Mouse (Mus musculus) embryonic facial prominence, embryonic 10.5 days (tissue): ENCODE measurements at regions not wholly inside any gene's neighbourhood (a gene's known extent, or its start where the extent isn't known, plus 50 kb on each side); places are given as distances from the start of the nearest gene placed in this dataset.
"Not testable (repeated sequence)": the region's sequence is repeated elsewhere in the genome, so short reads cannot be mapped to it uniquely, and the experiment has no call there.

Experiments
- DNase-seq: peaks from one replicate; pipeline ENCODE4 v3.0.0-alpha.2; 2017; ENCODE audit warnings: low spot score
- H3K27ac ChIP-seq: fragments of 300-500 bp; sonication (generic); replicated peaks from 2 replicates; pipeline ENCODE4 v1.5.1; 2016; ENCODE audit warnings: mild to moderate bottlenecking
- H3K27me3 ChIP-seq: fragments of 300-500 bp; sonication (generic); replicated peaks from 2 replicates; pipeline ENCODE4 v1.6.1; 2016; ENCODE audit warnings: low read depth, mild to moderate bottlenecking; ENCODE audit not compliant: poor library complexity, severe bottlenecking
- H3K36me3 ChIP-seq: fragments of 300-500 bp; sonication (generic); replicated peaks from 2 replicates; pipeline ENCODE4 v1.6.1; 2016; ENCODE audit warnings: mild to moderate bottlenecking, moderate library complexity
- H3K4me1 ChIP-seq: fragments of 300-500 bp; sonication (generic); 2 replicates; pipeline ENCODE4 v1.6.1; 2016
- H3K4me3 ChIP-seq: fragments of 300-500 bp; sonication (generic); 2 replicates; pipeline ENCODE4 v1.5.1; 2016; ENCODE audit warnings: mild to moderate bottlenecking, moderate library complexity
- H3K9me3 ChIP-seq: fragments of 300-500 bp; sonication (generic); 2 replicates; pipeline ENCODE4 v1.6.1; 2016; ENCODE audit warnings: mild to moderate bottlenecking
- WGBS: fragments of 180-500 bp; shearing (Covaris S2); methylation state at CpG from one replicate; pipeline ENCODE4 v1.1.7; 2016; 5-methylcytosine and 5-hydroxymethylcytosine counted together

DNA sequence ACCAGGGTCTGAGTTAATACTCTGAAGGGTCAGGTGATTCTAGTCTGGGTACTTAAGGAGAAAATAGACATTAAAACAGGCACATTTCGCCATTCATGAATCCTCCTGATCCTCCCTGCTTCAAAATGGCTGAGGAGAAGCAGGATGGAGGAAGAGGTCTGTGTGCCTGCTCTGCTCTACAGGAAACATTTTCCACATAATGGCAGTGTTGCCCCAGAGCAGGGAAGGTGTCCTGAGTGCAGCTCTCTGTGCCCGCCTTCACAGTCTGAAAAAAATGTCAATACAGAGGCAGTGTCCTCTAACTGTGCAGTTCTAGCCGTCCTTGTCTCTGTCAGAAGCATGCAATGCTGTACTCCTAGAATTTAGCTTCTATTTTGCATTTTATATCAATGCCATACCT lies 169.3 kb upstream of the Olfr1324 start:
- Histone ChIP-seq H3K36me3 (peaks cover 64% of the 10 kb centered on the region), H3K27ac (0 out of 2 replicates have a peak overlapping the region, but pooled peaks have one; percentile 59), H3K4me3 (peak overlapping the region; percentile 35)
- not testable (repeated sequence) for DNase-seq, H3K9me3 ChIP-seq, H3K4me1 ChIP-seq, H3K27me3 ChIP-seq
- 75% methylated on average over 3 of the region's 3 CpGs for WGBS

- H3K9me3 ChIP-seq, result no peaks in the 10 kb centered on the region
- peak; percentile 58 for DNase-seq
- peak overlapping the region; percentile 35 for H3K4me3 ChIP-seq
- 72% methylated on average over 6 of the region's 6 CpGs for WGBS
- H3K4me1 ChIP-seq, result no peaks in the 10 kb centered on the region
- peaks cover 63% of the 10 kb centered on the region for H3K36me3 ChIP-seq
- H3K27me3 ChIP-seq, result no peaks in the 10 kb centered on the region
- 0 out of 2 replicates have a peak overlapping the region, but pooled peaks have one; percentile 59 for H3K27ac ChIP-seq
Measured at GRCm38 (mm10) chrX:50597105-50597504, 168.8 kb upstream of the Olfr1324 start.

DNA sequence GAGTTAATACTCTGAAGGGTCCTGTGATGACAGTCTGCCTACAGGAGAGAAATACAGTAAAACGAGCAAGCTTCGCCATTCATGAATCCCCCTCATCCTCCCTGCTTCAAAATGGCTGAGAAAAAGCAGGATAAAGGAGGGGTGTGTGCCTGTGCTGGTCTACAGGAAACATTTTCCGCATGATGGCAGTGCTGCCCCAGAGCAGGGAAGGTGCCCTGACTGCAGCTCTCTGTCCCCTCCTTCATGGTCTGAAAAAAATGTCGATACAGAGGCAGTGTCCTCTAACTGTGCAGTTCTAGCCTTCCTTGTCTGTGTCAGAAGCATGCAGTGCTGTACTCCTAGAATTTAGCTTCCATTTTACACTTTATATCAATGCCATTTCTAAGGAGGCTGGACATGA lies 166.7 kb upstream of the Olfr1324 start:
- peaks cover 66% of the 10 kb centered on the region for H3K36me3 ChIP-seq
- not testable (repeated sequence) for DNase-seq, H3K9me3 ChIP-seq, H3K27ac ChIP-seq, H3K27me3 ChIP-seq, H3K4me3 ChIP-seq, H3K4me1 ChIP-seq
- 82% methylated on average over 4 of the region's 4 CpGs for WGBS

- 72% methylated on average over 4 of the region's 4 CpGs for WGBS
- H3K27me3 ChIP-seq, result no peaks in the 10 kb centered on the region
- H3K36me3 ChIP-seq, result peaks cover 50% of the 10 kb centered on the region
- no peak overlapping the region for H3K4me3 ChIP-seq
- H3K4me1 ChIP-seq, result no peaks in the 10 kb centered on the region
- H3K9me3 ChIP-seq, result no peaks in the 10 kb centered on the region
- no peak overlapping the region for H3K27ac ChIP-seq
- DNase-seq, result peak; percentile 26
Measured at GRCm38 (mm10) chrX:50591477-50591876, 163.2 kb upstream of the Olfr1324 start.

DNA sequence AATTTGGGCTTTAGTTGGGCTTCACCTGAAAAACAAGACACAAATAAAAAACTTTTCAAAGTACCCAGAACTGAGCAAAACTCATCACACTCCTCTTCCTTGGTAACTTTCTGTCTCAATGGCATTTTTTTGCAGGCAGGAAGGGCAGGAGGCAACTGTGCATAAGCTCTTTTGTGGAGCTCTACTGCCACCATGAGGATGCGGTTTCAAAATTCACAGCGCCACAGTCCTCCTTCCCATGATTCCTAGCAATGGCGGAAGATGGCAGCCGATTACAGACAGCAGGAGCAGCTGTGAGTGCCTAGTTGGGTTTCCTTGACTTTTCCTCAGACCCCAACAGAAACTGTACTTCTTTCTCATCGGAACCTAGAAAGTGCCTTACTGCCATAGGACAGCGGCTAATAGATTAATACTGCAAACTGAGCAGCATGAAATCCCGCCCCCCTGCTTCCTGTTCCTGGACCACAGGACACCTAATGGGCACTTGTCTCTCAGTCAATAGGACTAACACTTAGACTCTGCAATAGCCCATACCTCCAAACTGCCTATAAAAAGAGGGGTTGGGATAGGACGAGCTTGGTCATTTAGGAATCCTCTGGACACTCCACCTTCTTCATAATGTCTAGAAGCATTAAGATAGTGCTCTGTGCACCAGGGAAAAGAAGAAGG lies 162.5 kb upstream of the Olfr1324 start:
- peaks cover 47% of the 10 kb centered on the region for H3K36me3 ChIP-seq
- no peaks in the 10 kb centered on the region for H3K9me3 ChIP-seq
- no peaks in the 10 kb centered on the region for H3K27me3 ChIP-seq
- peak; percentile 57 for DNase-seq
- 69% methylated on average over 8 of the region's 8 CpGs for WGBS
- no peak overlapping the region for H3K27ac ChIP-seq
- H3K4me1 ChIP-seq, result no peaks in the 10 kb centered on the region
- H3K4me3 ChIP-seq, result peak overlapping the region; percentile 32

- DNase-seq, result no peak
- H3K4me3 ChIP-seq, result no peak overlapping the region
- 88% methylated on average over 6 of the region's 6 CpGs for WGBS
- H3K36me3 ChIP-seq, result peaks cover 45% of the 10 kb centered on the region
- H3K27ac ChIP-seq, result no peak overlapping the region
- H3K27me3 ChIP-seq, result no peaks in the 10 kb centered on the region
- H3K4me1 ChIP-seq, result no peaks in the 10 kb centered on the region
- H3K9me3 ChIP-seq, result no peaks in the 10 kb centered on the region
Measured at GRCm38 (mm10) chrX:50588892-50589291, 160.6 kb upstream of the Olfr1324 start.

DNA sequence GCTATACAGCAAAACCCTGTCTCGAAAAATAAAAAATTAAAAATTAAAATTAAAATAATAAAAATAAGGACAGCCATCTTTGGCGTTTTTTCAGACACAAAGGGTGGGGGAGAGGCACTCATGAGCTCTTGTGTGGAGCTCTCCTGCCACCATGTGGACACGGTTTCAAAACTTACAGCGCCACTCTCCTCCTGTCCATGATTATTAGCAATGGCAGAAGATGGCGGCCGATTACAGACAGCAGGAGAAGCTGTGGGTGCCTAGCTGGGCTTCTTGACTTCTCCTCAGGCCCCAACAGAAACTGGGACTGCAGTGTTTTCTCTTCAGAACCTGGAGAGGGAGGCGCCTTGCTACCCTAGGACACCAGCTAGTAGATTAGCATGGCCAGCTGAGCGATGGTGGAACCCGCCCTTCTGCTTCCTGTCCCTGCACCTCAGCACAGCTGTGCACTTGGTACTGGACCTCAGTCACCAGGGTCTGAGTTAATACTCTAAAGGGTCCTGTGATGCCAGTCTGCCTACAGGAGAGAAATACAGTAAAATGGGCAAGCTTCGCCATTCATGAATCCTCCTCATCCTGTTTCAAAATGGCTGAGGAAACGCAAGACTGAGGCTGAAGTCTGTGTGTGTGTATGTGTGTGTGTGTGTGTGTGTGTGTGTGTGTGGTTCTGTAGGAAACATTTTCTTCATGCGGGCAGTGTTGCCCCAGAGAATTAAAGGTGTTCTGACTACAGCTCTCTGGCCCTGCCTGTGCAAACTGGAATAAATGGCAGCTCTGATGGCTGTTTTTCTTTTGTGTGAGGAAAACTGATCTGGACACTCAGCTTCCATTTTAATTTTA lies 155.7 kb upstream of the Olfr1324 start:
- no peaks in the 10 kb centered on the region for H3K9me3 ChIP-seq

GRCm38 (mm10) chrX:50580200-50580599 lies 151.9 kb upstream of the Olfr1324 start:
- Histone ChIP-seq H3K27ac (no peak overlapping the region; the same call in 1 of the 2 replicates), H3K4me3 (peak overlapping the region; percentile 28; the same call in 1 of the 2 replicates), H3K4me1 (no peaks in the 10 kb centered on the region), H3K36me3 (peaks cover 48% of the 10 kb centered on the region), H3K27me3 (no peaks in the 10 kb centered on the region), H3K9me3 (no peaks in the 10 kb centered on the region)
- 65% methylated on average over 7 of the region's 7 CpGs for WGBS
- DNase-seq, result peak; percentile 33

More for the DNA sequence above, 155.7 kb upstream of the Olfr1324 start:
- DNase-seq, result peak; percentile 38
- Histone ChIP-seq H3K36me3 (peaks cover 45% of the 10 kb centered on the region), H3K4me1 (no peaks in the 10 kb centered on the region), H3K4me3 (no peak overlapping the region), H3K27me3 (no peaks in the 10 kb centered on the region), H3K27ac (peak overlapping the region; percentile 48; the same call in 1 of the 2 replicates)
- 75% methylated on average over 12 of the region's 12 CpGs for WGBS

- H3K27me3 ChIP-seq, result no peaks in the 10 kb centered on the region
- peak; percentile 43 for DNase-seq
- peaks cover 34% of the 10 kb centered on the region for H3K36me3 ChIP-seq
- H3K4me3 ChIP-seq, result peak overlapping the region; percentile 32; the same call in 1 of the 2 replicates
- no peaks in the 10 kb centered on the region for H3K4me1 ChIP-seq
- 58% methylated on average over 7 of the region's 7 CpGs for WGBS
- H3K9me3 ChIP-seq, result no peaks in the 10 kb centered on the region
- no peak overlapping the region for H3K27ac ChIP-seq
Measured at GRCm38 (mm10) chrX:50576824-50577223, 148.5 kb upstream of the Olfr1324 start.

DNA sequence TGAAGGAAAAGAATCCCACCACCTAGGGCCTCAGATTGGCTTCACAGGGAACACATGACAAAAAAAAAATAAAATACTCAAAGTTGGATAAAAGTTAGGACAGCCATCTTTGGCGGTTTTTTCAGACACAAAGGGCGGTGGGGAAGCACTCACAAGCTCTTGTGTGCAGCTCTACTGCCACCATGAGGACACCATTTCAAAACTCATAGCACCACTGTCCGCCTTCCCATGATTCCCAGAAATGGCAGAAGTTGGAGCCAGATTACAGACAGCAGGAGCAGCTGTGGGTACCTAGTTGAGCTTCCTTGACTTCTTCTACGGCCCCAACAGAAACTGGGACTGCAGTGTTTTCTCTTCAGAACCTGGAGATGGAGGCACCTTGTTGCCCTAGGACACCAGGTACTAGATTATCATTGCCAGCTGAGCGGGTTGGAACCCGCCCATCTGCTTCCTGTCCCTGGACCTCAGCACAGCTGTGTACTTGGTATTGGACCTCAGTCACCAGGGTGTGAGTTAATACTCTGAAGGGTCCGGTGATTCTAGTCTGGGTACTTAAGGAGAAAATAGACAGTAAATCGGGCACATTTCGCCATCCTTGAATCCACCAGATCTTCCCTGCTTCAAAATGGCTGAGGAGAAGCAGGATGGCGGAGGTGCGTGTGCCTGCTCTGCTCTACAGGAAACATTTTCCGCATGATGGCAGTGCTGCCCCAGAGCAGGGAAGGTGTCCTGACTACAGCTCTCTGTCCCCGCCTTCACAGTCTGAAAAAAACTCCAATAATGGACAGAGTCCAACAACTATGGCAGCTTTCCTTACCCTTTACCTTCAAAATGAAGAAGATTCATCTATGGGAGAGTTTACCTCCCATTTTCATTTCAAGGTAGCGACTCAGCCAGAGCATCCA lies 144.1 kb upstream of the Olfr1324 start:
- H3K36me3 ChIP-seq, result peaks cover 45% of the 10 kb centered on the region
- peak overlapping the region; percentile 16; the same call in 1 of the 2 replicates for H3K4me3 ChIP-seq
- not testable (repeated sequence) for H3K27me3 ChIP-seq, H3K27ac ChIP-seq, H3K9me3 ChIP-seq, H3K4me1 ChIP-seq
- DNase-seq, result peak; percentile 49
- WGBS, result 72% methylated on average over 14 of the region's 14 CpGs

DNA sequence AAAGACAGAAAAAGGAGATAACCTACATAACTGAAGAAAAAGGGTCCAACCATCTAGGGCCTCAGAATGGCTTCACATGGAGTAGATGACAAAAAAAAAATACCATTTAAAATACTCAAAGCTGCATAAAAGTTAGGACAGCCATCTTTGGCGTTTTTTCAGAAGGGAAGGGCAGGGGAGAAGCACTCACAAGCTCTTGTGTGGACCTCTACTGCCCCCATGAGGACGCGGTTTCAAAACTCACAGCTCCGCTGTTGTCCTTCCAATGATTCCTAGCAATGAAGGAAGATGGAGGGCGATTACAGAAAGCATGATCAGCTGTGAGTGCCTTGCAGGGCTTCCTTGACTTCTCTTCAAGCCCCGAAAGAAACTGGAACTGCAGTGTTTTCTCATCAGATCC lies 140.8 kb upstream of the Olfr1324 start:
- H3K9me3 ChIP-seq, result no peaks in the 10 kb centered on the region
- no peak overlapping the region for H3K27ac ChIP-seq
- H3K4me1 ChIP-seq, result no peaks in the 10 kb centered on the region
- 69% methylated on average over 6 of the region's 6 CpGs for WGBS
- no peaks in the 10 kb centered on the region for H3K27me3 ChIP-seq
- H3K36me3 ChIP-seq, result peaks cover 66% of the 10 kb centered on the region
- no peak overlapping the region for H3K4me3 ChIP-seq
- peak; percentile 38 for DNase-seq

DNA sequence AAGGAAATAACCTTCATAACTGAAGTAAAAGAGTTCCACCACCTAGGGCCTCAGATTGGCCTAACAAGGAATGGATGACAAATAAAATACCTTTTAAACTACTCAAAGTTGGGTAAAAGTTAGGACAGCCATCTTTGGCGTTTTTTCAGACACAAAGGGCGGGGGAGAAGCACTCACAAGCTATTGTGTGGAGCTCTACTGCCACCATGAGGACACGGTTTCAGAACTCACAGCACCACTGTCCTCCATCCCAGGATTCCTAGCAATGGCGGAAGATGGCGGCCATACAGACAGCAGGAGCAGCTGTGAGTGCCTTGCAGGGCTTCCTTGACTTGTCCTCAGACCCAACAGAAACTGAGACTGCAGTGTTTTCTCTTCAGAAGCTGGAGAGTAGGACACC lies 138.0 kb upstream of the Olfr1324 start:
- H3K27me3 ChIP-seq, result no peaks in the 10 kb centered on the region
- peaks cover 67% of the 10 kb centered on the region for H3K36me3 ChIP-seq
- 57% methylated on average over 5 of the region's 5 CpGs for WGBS

More for the DNA sequence above, 138.0 kb upstream of the Olfr1324 start:
- Histone ChIP-seq H3K9me3 (no peaks in the 10 kb centered on the region), H3K27ac (no peak overlapping the region), H3K4me1 (no peaks in the 10 kb centered on the region), H3K4me3 (no peak overlapping the region)
- DNase-seq, result peak; percentile 49
